Mouse (Mus musculus) embryonic facial prominence, embryonic 10.5 days (tissue): ENCODE data around the gene Fstl5. TPM values are rescaled to one million over a fixed set of nuclear protein-coding genes. Genes with fewer than 3 reads are reported as not detected.
"Not testable (repeated sequence)": the region's sequence is repeated elsewhere in the genome, so short reads cannot be mapped to it uniquely, and the experiment has no call there.

ENCODE experiments used
- DNase-seq: peaks from one replicate; pipeline ENCODE4 v3.0.0-alpha.2; 2017; ENCODE audit warnings: low spot score
- H3K27ac ChIP-seq: fragments of 300-500 bp; sonication (generic); replicated peaks from 2 replicates; pipeline ENCODE4 v1.5.1; 2016; ENCODE audit warnings: mild to moderate bottlenecking
- H3K27me3 ChIP-seq: fragments of 300-500 bp; sonication (generic); replicated peaks from 2 replicates; pipeline ENCODE4 v1.6.1; 2016; ENCODE audit warnings: low read depth, mild to moderate bottlenecking; ENCODE audit not compliant: poor library complexity, severe bottlenecking
- H3K36me3 ChIP-seq: fragments of 300-500 bp; sonication (generic); replicated peaks from 2 replicates; pipeline ENCODE4 v1.6.1; 2016; ENCODE audit warnings: mild to moderate bottlenecking, moderate library complexity
- H3K4me1 ChIP-seq: fragments of 300-500 bp; sonication (generic); 2 replicates; pipeline ENCODE4 v1.6.1; 2016
- H3K4me3 ChIP-seq: fragments of 300-500 bp; sonication (generic); 2 replicates; pipeline ENCODE4 v1.5.1; 2016; ENCODE audit warnings: mild to moderate bottlenecking, moderate library complexity
- H3K9me3 ChIP-seq: fragments of 300-500 bp; sonication (generic); 2 replicates; pipeline ENCODE4 v1.6.1; 2016; ENCODE audit warnings: mild to moderate bottlenecking
- WGBS: fragments of 180-500 bp; shearing (Covaris S2); methylation state at CpG from one replicate; pipeline ENCODE4 v1.1.7; 2016; 5-methylcytosine and 5-hydroxymethylcytosine counted together
- polyA plus RNA-seq: library from polyadenylated mRNA; unstranded; fragments of >200 nt; fragmentation: Nextera tagmentation; extraction: Ambion mirVana; gene quantifications from 2 replicates; pipeline ENCODE4 v1.2.1, GENCODE M21; 2016

Gene Fstl5
- polyA plus RNA-seq, 1 experiment from 2014 or later, result 2.5 TPM

DNA sequence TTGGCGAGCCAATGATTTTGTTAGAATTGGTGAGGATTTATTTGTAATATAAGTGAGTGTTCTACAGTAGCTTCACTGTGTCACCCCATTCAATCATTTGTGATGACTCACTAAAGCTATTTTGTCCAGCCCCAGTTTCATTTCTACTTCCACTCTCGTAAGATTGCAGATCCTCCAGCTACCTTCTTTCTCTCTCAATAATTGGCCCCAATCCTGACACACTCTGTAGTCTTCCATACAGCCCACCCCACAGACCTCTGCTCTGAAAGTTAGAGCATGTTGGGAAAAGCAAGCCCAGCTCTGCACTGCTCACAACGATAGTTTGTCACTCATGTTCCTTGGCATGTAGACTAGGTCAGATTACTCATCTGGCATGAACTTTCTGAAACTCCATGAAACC is 242.9 kb downstream of the Fstl5 start:
- H3K4me3 ChIP-seq, result no peak overlapping the region
- DNase-seq, result no peak
- WGBS, result 87% methylated on average over 3 of the region's 3 CpGs
- H3K9me3 ChIP-seq, result 0 out of 2 replicates have a peak, but pooled peaks cover 5% of the 10 kb centered on the region
- no peaks in the 10 kb centered on the region for H3K36me3 ChIP-seq
- no peaks in the 10 kb centered on the region for H3K4me1 ChIP-seq
- H3K27me3 ChIP-seq, result no peaks in the 10 kb centered on the region
- H3K27ac ChIP-seq, result no peak overlapping the region

DNA sequence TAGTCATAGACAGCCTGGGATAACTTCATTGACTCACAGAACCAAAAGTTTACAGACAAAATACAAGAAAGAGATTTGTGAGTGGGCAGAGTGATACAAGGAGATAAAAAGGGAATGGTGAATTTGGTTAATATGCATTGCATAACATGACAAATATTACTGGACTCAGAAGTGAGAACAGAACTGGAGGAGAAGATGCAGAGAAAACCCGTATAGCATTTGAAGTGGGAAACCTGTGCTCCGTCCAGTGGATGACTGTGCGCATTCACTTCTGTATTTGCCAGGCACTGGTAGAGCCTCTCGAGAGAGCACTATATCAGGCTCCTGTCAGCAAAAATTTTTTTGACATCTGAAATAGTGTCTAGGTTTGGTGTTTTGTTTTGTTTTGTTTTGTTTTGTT is 245.5 kb downstream of the Fstl5 start:
- H3K27me3 ChIP-seq, result no peaks in the 10 kb centered on the region
- no peak overlapping the region for H3K27ac ChIP-seq
- no peaks in the 10 kb centered on the region for H3K36me3 ChIP-seq
- no peaks in the 10 kb centered on the region for H3K4me1 ChIP-seq
- 0 out of 2 replicates have a peak, but pooled peaks cover 5% of the 10 kb centered on the region for H3K9me3 ChIP-seq
- no peak overlapping the region for H3K4me3 ChIP-seq
- no peak for DNase-seq
- 92% methylated on average over 4 of the region's 4 CpGs for WGBS

DNA sequence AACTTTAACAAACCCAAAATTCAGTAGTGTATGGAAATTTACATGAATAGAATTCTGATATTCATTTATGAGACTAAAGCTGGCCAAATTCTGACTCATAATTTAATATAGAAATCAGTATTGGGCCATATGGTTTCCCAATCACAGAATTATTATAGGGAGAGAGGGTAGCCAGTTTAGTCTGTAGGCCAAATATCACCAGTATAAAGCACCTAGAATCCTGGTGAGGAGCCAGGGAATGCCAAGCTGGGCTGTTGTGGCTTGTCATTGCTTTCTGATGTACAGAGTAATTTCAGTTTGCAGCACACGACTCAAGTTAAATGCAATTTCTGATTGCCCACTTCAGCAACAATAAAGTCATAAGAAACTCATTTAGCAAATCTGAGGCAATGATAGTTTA is 248.4 kb downstream of the Fstl5 start:
- DNase-seq, result no peak
- no peaks in the 10 kb centered on the region for H3K36me3 ChIP-seq
- no peaks in the 10 kb centered on the region for H3K27me3 ChIP-seq
- no peak overlapping the region for H3K27ac ChIP-seq
- no peaks in the 10 kb centered on the region for H3K4me1 ChIP-seq
- H3K9me3 ChIP-seq, result 0 out of 2 replicates have a peak, but pooled peaks cover 5% of the 10 kb centered on the region
- 82% methylated on average over 1 of the region's 1 CpGs for WGBS
- no peak overlapping the region for H3K4me3 ChIP-seq

DNA sequence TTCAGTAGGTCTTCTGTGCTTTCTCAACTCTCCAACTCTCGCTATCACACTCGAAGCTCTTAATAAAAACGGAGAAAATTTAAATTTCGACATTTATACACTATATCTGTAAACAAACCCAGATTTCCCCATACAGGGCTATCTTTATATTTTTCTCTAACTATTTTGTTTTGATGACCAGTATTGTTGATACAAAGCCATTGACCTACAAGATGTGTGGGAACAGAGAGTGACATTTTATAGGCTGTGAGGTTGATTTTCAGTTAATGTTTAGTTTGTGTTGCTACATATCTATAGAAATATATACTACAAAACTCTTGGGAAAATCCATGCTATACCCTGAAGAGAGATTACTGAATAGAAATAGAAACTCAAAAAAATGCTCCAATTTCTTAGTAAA is 262.9 kb downstream of the Fstl5 start:
- no peak overlapping the region for H3K27ac ChIP-seq
- DNase-seq, result no peak
- no peaks in the 10 kb centered on the region for H3K27me3 ChIP-seq
- 89% methylated on average over 4 of the region's 4 CpGs for WGBS
- no peaks in the 10 kb centered on the region for H3K9me3 ChIP-seq
- no peaks in the 10 kb centered on the region for H3K4me1 ChIP-seq
- no peak overlapping the region for H3K4me3 ChIP-seq
- H3K36me3 ChIP-seq, result no peaks in the 10 kb centered on the region

DNA sequence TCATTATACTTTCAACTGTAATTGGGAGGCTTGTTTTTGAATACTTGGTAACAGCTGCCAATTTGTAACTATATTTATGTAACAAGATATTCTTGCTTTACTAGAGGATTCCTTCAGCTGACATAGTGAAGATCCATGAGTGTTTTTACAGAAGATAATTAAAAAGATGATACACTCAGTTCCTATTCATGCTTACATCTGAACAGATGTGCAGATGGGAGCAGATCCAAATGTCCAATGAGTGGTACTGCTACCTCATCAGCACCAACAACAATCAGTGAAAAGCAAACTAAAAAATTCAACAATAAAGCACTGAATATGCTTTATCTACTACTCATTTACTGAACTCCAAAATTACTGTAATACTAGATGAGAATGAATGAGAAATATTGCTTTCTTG is 292.9 kb downstream of the Fstl5 start:
- Histone ChIP-seq H3K9me3 (no peaks in the 10 kb centered on the region), H3K27ac (no peak overlapping the region)
- DNase-seq, result no peak

DNA sequence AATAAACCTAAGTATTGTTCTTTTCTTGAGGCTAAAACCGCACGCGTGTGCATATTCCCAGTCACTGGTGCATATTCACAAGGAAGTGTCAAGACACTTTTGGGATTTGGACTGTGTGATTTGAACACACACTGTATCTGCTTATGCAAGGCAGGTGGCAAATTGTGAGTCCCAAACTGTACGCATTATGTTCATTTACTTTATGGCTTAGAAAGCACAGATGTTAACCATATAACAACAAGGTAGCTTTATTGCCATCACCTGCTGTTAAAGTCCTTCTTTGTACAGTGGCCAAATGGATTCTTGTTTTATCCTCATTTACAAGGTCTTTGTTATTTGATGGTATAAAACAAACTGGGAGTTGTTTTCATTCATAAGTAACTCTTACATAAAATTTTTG is 295.8 kb downstream of the Fstl5 start:
- 96% methylated on average over 4 of the region's 4 CpGs for WGBS
- Histone ChIP-seq H3K4me3 (no peak overlapping the region), H3K9me3 (no peaks in the 10 kb centered on the region), H3K4me1 (no peaks in the 10 kb centered on the region), H3K27me3 (no peaks in the 10 kb centered on the region), H3K36me3 (no peaks in the 10 kb centered on the region), H3K27ac (no peak overlapping the region)
- no peak for DNase-seq

More for the DNA sequence above, 292.9 kb downstream of the Fstl5 start:
- H3K27me3 ChIP-seq, result no peaks in the 10 kb centered on the region
- no peak overlapping the region for H3K4me3 ChIP-seq
- H3K36me3 ChIP-seq, result no peaks in the 10 kb centered on the region
- no peaks in the 10 kb centered on the region for H3K4me1 ChIP-seq

DNA sequence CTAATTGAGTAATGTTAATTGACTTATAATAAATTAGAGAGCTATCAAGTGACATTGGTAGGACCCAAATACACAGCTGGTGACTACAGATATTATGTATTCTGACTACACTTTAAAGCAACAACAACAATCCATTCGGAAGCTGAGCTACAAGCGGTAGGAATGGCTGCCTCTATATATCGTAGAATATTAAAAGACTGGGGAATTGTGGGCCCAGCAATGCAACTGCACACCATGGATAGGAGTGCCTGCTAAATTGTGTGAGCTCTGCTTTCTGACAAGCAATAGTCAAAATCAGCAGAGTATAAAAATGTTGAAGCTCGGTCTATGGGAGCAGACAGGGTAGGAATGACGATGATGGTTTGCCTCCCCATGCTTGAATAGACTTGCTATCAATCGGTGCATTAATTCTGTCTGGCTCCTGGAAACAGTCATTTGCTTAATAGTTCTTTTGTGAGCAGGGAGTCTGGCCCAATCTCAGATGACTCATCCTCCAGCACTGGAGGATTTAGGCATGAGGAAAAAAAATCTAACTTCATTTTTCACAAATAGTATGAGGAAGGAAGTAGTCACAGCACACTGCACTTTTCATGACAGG is 354.8 kb downstream of the Fstl5 start:
- Histone ChIP-seq H3K27me3 (no peaks in the 10 kb centered on the region), H3K27ac (no peak overlapping the region), H3K4me1 (no peaks in the 10 kb centered on the region), H3K9me3 (no peaks in the 10 kb centered on the region), H3K36me3 (no peaks in the 10 kb centered on the region), H3K4me3 (no peak overlapping the region)
- 91% methylated on average over 6 of the region's 6 CpGs for WGBS
- no peak for DNase-seq

DNA sequence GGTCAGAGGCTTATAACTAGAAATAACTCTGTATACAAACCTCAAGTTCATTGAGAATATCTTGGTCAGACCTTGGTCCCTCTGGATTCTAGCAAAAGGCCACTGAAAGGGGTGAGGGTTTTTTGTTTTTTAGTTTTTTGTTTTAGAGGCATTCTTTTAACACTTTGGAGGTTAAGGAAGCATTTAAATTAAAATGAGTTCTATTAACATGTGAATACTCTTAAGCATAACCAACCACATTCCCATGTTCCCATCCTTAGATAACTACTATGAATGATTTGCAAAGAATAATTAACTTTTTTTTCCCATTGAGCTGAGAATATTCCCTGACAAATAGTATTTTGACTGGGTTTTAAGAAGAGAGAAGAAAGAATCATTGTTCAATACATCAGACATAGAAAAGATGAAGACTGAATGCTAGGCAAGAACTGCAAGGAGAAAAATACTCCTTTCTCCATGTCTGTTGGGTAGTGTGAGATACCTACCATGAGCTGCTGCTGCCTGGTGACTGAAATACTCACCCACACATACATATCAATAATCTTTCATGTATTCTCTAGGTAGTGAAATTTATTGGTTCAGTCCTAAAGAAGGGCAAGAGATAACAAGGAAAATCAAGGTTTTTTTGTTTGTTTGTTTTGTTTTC is 393.3 kb downstream of the Fstl5 start:
- Histone ChIP-seq H3K36me3 (no peaks in the 10 kb centered on the region), H3K27me3 (no peaks in the 10 kb centered on the region), H3K9me3 (no peaks in the 10 kb centered on the region), H3K4me3 (no peak overlapping the region), H3K4me1 (no peaks in the 10 kb centered on the region), H3K27ac (no peak overlapping the region)
- no peak for DNase-seq

DNA sequence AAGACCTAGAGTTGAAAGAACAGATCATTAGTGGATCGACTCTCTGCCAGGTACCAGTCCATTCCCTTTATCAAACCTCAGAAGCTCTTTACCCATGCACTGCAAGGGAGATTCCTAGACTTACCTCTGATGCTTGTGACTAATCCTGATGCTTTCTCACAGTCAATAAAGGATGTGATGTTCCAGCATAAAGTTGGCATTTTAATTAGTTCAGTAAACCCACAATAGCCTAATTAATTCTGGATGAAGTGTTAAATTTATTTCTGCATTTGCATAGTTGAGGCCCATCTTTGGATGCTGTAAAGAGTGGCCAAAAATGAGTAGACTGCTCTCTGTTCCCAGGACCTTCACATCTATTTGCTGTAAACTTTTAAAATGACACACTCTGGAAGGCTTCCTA is 394.1 kb downstream of the Fstl5 start:
- Histone ChIP-seq H3K36me3 (no peaks in the 10 kb centered on the region), H3K9me3 (no peaks in the 10 kb centered on the region), H3K4me3 (no peak overlapping the region), H3K27ac (no peak overlapping the region), H3K27me3 (no peaks in the 10 kb centered on the region), H3K4me1 (no peaks in the 10 kb centered on the region)
- 94% methylated on average over 1 of the region's 1 CpGs for WGBS
- DNase-seq, result no peak

DNA sequence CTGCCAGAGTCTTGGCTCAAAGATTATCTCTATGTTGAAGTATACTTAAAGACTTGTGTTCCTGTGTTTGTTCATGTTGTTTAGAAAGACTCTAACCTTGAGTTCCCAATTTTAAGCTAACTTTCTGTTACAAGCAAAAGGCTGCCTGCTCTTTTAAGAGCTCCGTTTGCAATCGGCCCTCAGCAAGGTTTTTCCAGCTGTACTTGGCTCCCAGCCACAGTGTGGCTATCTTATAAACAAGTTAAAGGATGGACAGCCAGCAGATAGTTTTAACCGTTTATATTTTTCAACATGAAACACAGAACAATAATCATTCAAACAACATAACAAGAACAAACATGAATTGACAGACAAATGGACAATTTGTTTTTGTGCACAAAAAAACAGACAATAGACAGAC is 433.8 kb downstream of the Fstl5 start:
- H3K27ac ChIP-seq, H3K4me1 ChIP-seq, DNase-seq, H3K36me3 ChIP-seq, H3K9me3 ChIP-seq, H3K4me3 ChIP-seq, H3K27me3 ChIP-seq: not testable (repeated sequence)
- WGBS, result 90% methylated on average over 3 of the region's 3 CpGs

DNA sequence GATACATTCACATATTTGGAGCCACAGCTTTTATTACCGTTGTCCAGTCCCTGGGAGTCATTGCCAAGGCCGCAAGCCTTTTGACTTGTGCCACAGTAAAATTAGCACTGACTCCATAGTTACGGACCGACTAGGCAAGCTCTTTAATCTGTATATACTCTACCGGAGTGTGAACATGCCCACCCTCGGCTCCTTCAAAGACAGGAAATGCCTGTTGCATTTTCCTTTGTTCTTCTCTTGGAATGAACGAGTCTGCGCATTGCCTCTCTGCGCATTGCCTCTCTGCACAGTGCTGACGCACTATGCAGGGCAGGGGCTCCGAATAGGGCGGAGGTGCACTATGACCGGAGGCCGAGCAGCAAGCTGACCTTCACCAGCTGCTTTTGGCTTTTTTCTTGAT is 434.7 kb downstream of the Fstl5 start:
- Histone ChIP-seq H3K27ac (no peak overlapping the region), H3K9me3 (peaks cover 5% of the 10 kb centered on the region; the same call in 1 of the 2 replicates), H3K4me1 (no peaks in the 10 kb centered on the region), H3K4me3 (no peak overlapping the region), H3K27me3 (no peaks in the 10 kb centered on the region), H3K36me3 (no peaks in the 10 kb centered on the region)
- no peak for DNase-seq
- 93% methylated on average over 14 of the region's 14 CpGs for WGBS

DNA sequence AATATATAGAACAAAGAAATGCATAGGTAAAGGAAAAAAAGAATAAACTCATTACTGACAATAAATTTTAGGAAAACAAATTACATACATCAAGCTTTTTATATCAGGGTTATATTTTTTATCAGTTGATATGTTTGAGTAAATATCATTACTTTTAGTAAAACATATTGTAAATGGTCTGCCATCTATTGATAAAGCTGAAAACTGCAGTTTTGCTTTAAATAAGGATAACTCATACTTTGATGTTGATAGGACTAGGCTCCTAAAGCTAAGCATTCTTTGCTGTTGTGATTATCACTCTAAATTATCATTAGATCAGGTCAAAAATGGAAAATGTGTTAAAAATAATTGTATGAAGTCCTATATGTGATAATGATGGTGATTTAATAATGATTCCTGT is 493.3 kb downstream of the Fstl5 start:
- H3K4me1 ChIP-seq, result no peaks in the 10 kb centered on the region
- no peak for DNase-seq

DNA sequence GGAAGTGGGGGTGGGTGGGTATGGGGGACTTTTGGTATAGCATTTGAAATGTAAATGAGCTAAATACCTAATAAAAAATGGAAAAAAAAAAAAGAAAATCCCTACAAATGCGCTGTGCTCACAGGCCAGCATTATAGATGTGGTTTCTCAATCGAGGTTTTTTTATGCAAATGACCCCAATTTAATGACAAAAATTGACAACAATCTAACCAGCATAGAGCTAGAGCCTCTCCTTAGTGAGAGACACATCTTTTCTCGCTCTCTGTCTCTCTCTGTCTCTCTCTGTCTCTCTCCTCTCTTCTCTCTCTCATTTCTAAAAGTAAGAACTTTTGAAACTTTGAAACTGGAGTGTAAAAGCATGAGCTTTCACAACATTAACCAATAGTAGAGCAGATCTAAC is 498.4 kb downstream of the Fstl5 start:
- Histone ChIP-seq H3K27me3 (no peaks in the 10 kb centered on the region), H3K4me1 (no peaks in the 10 kb centered on the region), H3K36me3 (no peaks in the 10 kb centered on the region), H3K4me3 (no peak overlapping the region), H3K27ac (no peak overlapping the region), H3K9me3 (no peaks in the 10 kb centered on the region)
- 76% methylated on average over 3 of the region's 3 CpGs for WGBS
- DNase-seq, result no peak

More for the DNA sequence above, 493.3 kb downstream of the Fstl5 start:
- H3K27ac ChIP-seq, result no peak overlapping the region
- H3K27me3 ChIP-seq, result no peaks in the 10 kb centered on the region
- H3K9me3 ChIP-seq, result no peaks in the 10 kb centered on the region
- H3K36me3 ChIP-seq, result no peaks in the 10 kb centered on the region
- no peak overlapping the region for H3K4me3 ChIP-seq
